Comparison of ENCODE assay signal across 37 mouse cellular contexts in genomic region chr1:133332656-133333430, GRCm38 (mm10). TPM values are rescaled to one million over a fixed set of nuclear protein-coding genes. Genes with fewer than 3 reads are reported as not detected.
DNase-seq lines count a peak whose midpoint lies in the region; ATAC-seq and TF ChIP-seq lines count a peak whose summit lies in the region.
"Had no signal": no experiment of that assay in that cellular context is flagged by ENCODE, and none has a peak within 500 bp of the region (broad histone marks: within the 10 kb centered on the region; RNA-seq: fewer than 3 reads in every experiment).

No protein-coding gene starts in this region.

- 73% methylated on average over 11 of the region's 11 CpGs for WGBS in liver, embryonic 12.5 days (ENCODE audit: insufficient replicate concordance)

- no peak overlapping the region for H3K9ac ChIP-seq in liver, embryonic 12.5 days
- H3K9ac ChIP-seq: embryonic facial prominence, embryonic 12.5 days; embryonic facial prominence, embryonic 15.5 days; forebrain, postnatal 0 days; heart, embryonic 13.5 days; hindbrain, embryonic 14.5 days had no signal

- peaks cover 44% of the 10 kb centered on the region for H3K27me3 ChIP-seq in liver, embryonic 12.5 days (replicated peaks)

- H3K4me1 ChIP-seq in liver, embryonic 12.5 days, result no peaks in the 10 kb centered on the region

- intact Hi-C loops in gastrocnemius, adult 2 months (cut with DNase I), result no loop called here

- no peak for DNase-seq in frontal cortex, postnatal 10 days (ENCODE audit: low spot score in 2 of 2)
- DNase-seq in gastrocnemius, adult 2 months, result peak; percentile 6
- no peak for DNase-seq in gastrocnemius, postnatal 25 days
- DNase-seq in ES-CJ7 (ENCODE audit: low read depth, low spot score), result peak; percentile 45
- DNase-seq in brain, adult 2 months (ENCODE audit: low read depth, low spot score), result peak; percentile 78
- DNase-seq in adrenal gland, postnatal 36 days, result no peak
- DNase-seq: adrenal gland, postnatal 10 days; cerebellum, adult 11-12 months; cerebellum, adult 8-10 months; cerebellum, postnatal 10 days; forebrain, postnatal 0 days; gastrocnemius, postnatal 36 days; heart, adult 2 months; heart, postnatal 14 days; heart, postnatal 4 days; kidney, adult 18-20 months had no signal

- H3K27ac ChIP-seq in gastrocnemius, adult 2 months, result no peak overlapping the region
- no peak overlapping the region for H3K27ac ChIP-seq in liver, embryonic 12.5 days
- H3K27ac ChIP-seq: embryonic facial prominence, embryonic 12.5 days; embryonic facial prominence, embryonic 15.5 days; heart, adult 2 months; heart, embryonic 10.5 days; heart, embryonic 13.5 days; hindbrain, embryonic 14.5 days; hindbrain, postnatal 0 days had no signal

- no peak for TF ChIP-seq CTCF in gastrocnemius, adult 2 months (IDR thresholded peaks at IDR 0.05)

- no peak overlapping the region for H3K4me3 ChIP-seq in gastrocnemius, adult 2 months
- no peak overlapping the region for H3K4me3 ChIP-seq in liver, embryonic 12.5 days
- H3K4me3 ChIP-seq: embryonic facial prominence, embryonic 12.5 days; embryonic facial prominence, embryonic 15.5 days; heart, adult 2 months; heart, embryonic 10.5 days; heart, embryonic 13.5 days had no signal

- peak; percentile 81 for ATAC-seq in frontal cortex, adult (ENCODE audit: low TSS enrichment)
- ATAC-seq in liver, embryonic 12.5 days, result no peak
- ATAC-seq: activated CD4-positive, CD25-positive, alpha-beta regulatory T cell, adult 4 months; forebrain, embryonic 14.5 days; hindbrain, postnatal 0 days; inflammation-experienced regulatory T-cells, adult 6 months; intestine, embryonic 16.5 days; Patski had no signal

- H3K9me3 ChIP-seq in liver, embryonic 12.5 days (replicated peaks), result no peaks in the 10 kb centered on the region
- H3K9me3 ChIP-seq: embryonic facial prominence, embryonic 12.5 days; embryonic facial prominence, embryonic 15.5 days; G1E; heart, embryonic 10.5 days; heart, embryonic 13.5 days had no signal

- no peaks in the 10 kb centered on the region for H3K36me3 ChIP-seq in liver, embryonic 12.5 days
- H3K36me3 ChIP-seq: embryonic facial prominence, embryonic 12.5 days; embryonic facial prominence, embryonic 15.5 days; G1E; heart, embryonic 10.5 days; heart, embryonic 13.5 days had no signal

- no peak overlapping the region for H3K4me2 ChIP-seq in liver, embryonic 12.5 days
- H3K4me2 ChIP-seq: embryonic facial prominence, embryonic 12.5 days; embryonic facial prominence, embryonic 15.5 days; heart, embryonic 13.5 days; hindbrain, embryonic 14.5 days had no signal

RNA-seq across cellular contexts. Expression of gene Kiss1, which starts 11.2 kb away (rescaled TPM):
- total RNA-seq in gastrocnemius, adult 2 months (2021), result not detected
- total RNA-seq in gastrocnemius, postnatal 25 days (2021), result not detected
- polyA plus RNA-seq in liver, embryonic 12.5 days (2016; fragmentation: Nextera tagmentation; extraction: Ambion mirVana), result not detected in 2 replicates
- under 1 TPM in 1 of 2 experiments, not detected in 1; 0.66 TPM for total RNA-seq in adrenal gland, postnatal 36 days (2021)
- total RNA-seq: adrenal gland, postnatal 10 days; adrenal gland, postnatal 4 days; forebrain, postnatal 0 days; G1E; gastrocnemius, adult 8-10 months; gastrocnemius, postnatal 36 days; granulocyte monocyte progenitor cell, adult 5-6 weeks; heart, adult 2 months; heart, postnatal 14 days; heart, postnatal 4 days; hindbrain, postnatal 0 days had no signal
- polyA plus RNA-seq: activated CD4-positive, CD25-positive, alpha-beta regulatory T cell, adult 4 months; brain, embryonic 14.5 days; embryonic facial prominence, embryonic 12.5 days; forebrain, embryonic 14.5 days; forebrain, postnatal 0 days; G1E; heart, adult 2 months; heart, embryonic 10.5 days; heart, embryonic 13.5 days; heart, embryonic 16.5 days; hindbrain, embryonic 11.5 days; hindbrain, embryonic 14.5 days; hindbrain, postnatal 0 days; inflammation-experienced regulatory T-cells, adult 6 months; intestine, embryonic 16.5 days; Patski had no signal

RNA-seq across cellular contexts. Expression of gene Ren1, which starts 17.5 kb away (rescaled TPM):
- under 1 TPM in 1 of 2 experiments, not detected in 1; 0.15 TPM for total RNA-seq in gastrocnemius, adult 2 months (2021)
- not detected for total RNA-seq in gastrocnemius, postnatal 25 days (2021)
- polyA plus RNA-seq in liver, embryonic 12.5 days (2016; fragmentation: Nextera tagmentation; extraction: Ambion mirVana), result 0.29 and 0.39 TPM in 2 replicates
- 1 to 10 TPM; 3.1 to 6.9 TPM for total RNA-seq in adrenal gland, postnatal 36 days (2021)
- total RNA-seq: G1E; gastrocnemius, adult 8-10 months; gastrocnemius, postnatal 36 days; granulocyte monocyte progenitor cell, adult 5-6 weeks had no signal
- polyA plus RNA-seq: activated CD4-positive, CD25-positive, alpha-beta regulatory T cell, adult 4 months; forebrain, embryonic 11.5 days; forebrain, embryonic 14.5 days; G1E; inflammation-experienced regulatory T-cells, adult 6 months; Patski had no signal

RNA-seq across cellular contexts. Expression of gene Golt1a, which starts 23.2 kb away (rescaled TPM):
- total RNA-seq in gastrocnemius, adult 2 months (2021), result not detected
- not detected for total RNA-seq in gastrocnemius, postnatal 25 days (2021)
- 4.4 and 5.8 TPM in 2 replicates for polyA plus RNA-seq in liver, embryonic 12.5 days (2016; fragmentation: Nextera tagmentation; extraction: Ambion mirVana)
- 1 to 10 TPM; 1.7 to 2.0 TPM for total RNA-seq in adrenal gland, postnatal 36 days (2021)
- total RNA-seq: G1E; gastrocnemius, adult 8-10 months; gastrocnemius, postnatal 36 days; granulocyte monocyte progenitor cell, adult 5-6 weeks; heart, adult 2 months; heart, postnatal 14 days; heart, postnatal 4 days; hindbrain, postnatal 0 days had no signal
- polyA plus RNA-seq: activated CD4-positive, CD25-positive, alpha-beta regulatory T cell, adult 4 months; brain, embryonic 14.5 days; embryonic facial prominence, embryonic 12.5 days; forebrain, embryonic 11.5 days; forebrain, embryonic 14.5 days; forebrain, postnatal 0 days; G1E; heart, embryonic 16.5 days; hindbrain, embryonic 11.5 days; hindbrain, embryonic 14.5 days; inflammation-experienced regulatory T-cells, adult 6 months had no signal

RNA-seq across cellular contexts. Expression of gene Etnk2, which starts 30.5 kb away (rescaled TPM):
- under 1 TPM; 0.10 to 0.20 TPM for total RNA-seq in gastrocnemius, adult 2 months (2021)
- total RNA-seq in gastrocnemius, postnatal 25 days (2021), result under 1 TPM in 1 of 2 experiments, not detected in 1; 0.13 TPM
- polyA plus RNA-seq in liver, embryonic 12.5 days (2016; fragmentation: Nextera tagmentation; extraction: Ambion mirVana), result 4.0 and 4.1 TPM in 2 replicates
- 10 to 100 TPM in 1 of 2 experiments, 1 to 10 TPM in 1; 4.6 to 24.7 TPM for total RNA-seq in adrenal gland, postnatal 36 days (2021)
- total RNA-seq: granulocyte monocyte progenitor cell, adult 5-6 weeks had no signal
- polyA plus RNA-seq: G1E; inflammation-experienced regulatory T-cells, adult 6 months had no signal

Comparison
In these comparisons a context has a peak if more than half of its experiments do, and no peak if none do; other contexts are left out.
1. DNase-seq: peak in gastrocnemius, adult 2 months (single experiment), ES-CJ7 (single experiment) and brain, adult 2 months (single experiment); none in frontal cortex, postnatal 10 days (0 of 2), gastrocnemius, postnatal 25 days (single experiment) and adrenal gland, postnatal 36 days (0 of 2).